ENCODE assay signal across 10 mouse cellular contexts in genomic region chr10:42951078-42952045, GRCm38 (mm10).
DNase-seq lines count a peak whose midpoint lies in the region; ATAC-seq and TF ChIP-seq lines count a peak whose summit lies in the region.
"Had no signal": no experiment of that assay in that cellular context is flagged by ENCODE, and none has a peak within 500 bp of the region (broad histone marks: within the 10 kb centered on the region; RNA-seq: fewer than 3 reads in every experiment).

No protein-coding gene starts in this region.

- no peaks in the 10 kb centered on the region for H3K36me3 ChIP-seq in forebrain, embryonic 11.5 days (ENCODE audit: control insufficient read depth, insufficient read depth, low read length)
- no peaks in the 10 kb centered on the region for H3K36me3 ChIP-seq in forebrain, embryonic 14.5 days (ENCODE audit: control insufficient read depth, insufficient read depth, low read length)
- no peaks in the 10 kb centered on the region for H3K36me3 ChIP-seq in neural tube, embryonic 11.5 days (ENCODE audit: control insufficient read depth, insufficient read depth, low read length)
- H3K36me3 ChIP-seq in limb, embryonic 14.5 days (ENCODE audit: control insufficient read depth, insufficient read depth, low read length), result no peaks in the 10 kb centered on the region
- no peaks in the 10 kb centered on the region for H3K36me3 ChIP-seq in stomach, postnatal 0 days (ENCODE audit: control insufficient read depth, insufficient read depth, low read length)
- H3K36me3 ChIP-seq in liver, embryonic 11.5 days (ENCODE audit: control insufficient read depth, insufficient read depth, low read length), result no peaks in the 10 kb centered on the region

- H3K4me3 ChIP-seq in forebrain, embryonic 11.5 days (ENCODE audit: low read depth, low read length), result no peak overlapping the region
- no peak overlapping the region for H3K4me3 ChIP-seq in forebrain, embryonic 14.5 days (ENCODE audit: low read depth, low read length)
- H3K4me3 ChIP-seq in neural tube, embryonic 11.5 days (ENCODE audit: low read depth, low read length), result no peak overlapping the region
- no peak overlapping the region for H3K4me3 ChIP-seq in limb, embryonic 14.5 days (replicated peaks; ENCODE audit: low read length)
- H3K4me3 ChIP-seq in stomach, postnatal 0 days (ENCODE audit: low read depth, low read length), result no peak overlapping the region
- H3K4me3 ChIP-seq in liver, embryonic 11.5 days (ENCODE audit: low read depth, low read length), result no peak overlapping the region

- no peaks in the 10 kb centered on the region for H3K27me3 ChIP-seq in forebrain, embryonic 11.5 days (ENCODE audit: control insufficient read depth, insufficient read depth, low read length)
- H3K27me3 ChIP-seq in forebrain, embryonic 14.5 days (replicated peaks; ENCODE audit: control insufficient read depth, insufficient read depth, low read length), result no peaks in the 10 kb centered on the region
- H3K27me3 ChIP-seq in neural tube, embryonic 11.5 days (ENCODE audit: control insufficient read depth, insufficient read depth, low read length), result no peaks in the 10 kb centered on the region
- H3K27me3 ChIP-seq in limb, embryonic 14.5 days (ENCODE audit: control insufficient read depth, insufficient read depth, low read length), result no peaks in the 10 kb centered on the region
- H3K27me3 ChIP-seq in stomach, postnatal 0 days (ENCODE audit: control insufficient read depth, insufficient read depth, low read length), result no peaks in the 10 kb centered on the region
- H3K27me3 ChIP-seq in liver, embryonic 11.5 days (replicated peaks; ENCODE audit: control insufficient read depth, insufficient read depth, low read length), result peaks cover 13% of the 10 kb centered on the region

- no peak overlapping the region for H3K4me2 ChIP-seq in forebrain, embryonic 11.5 days (ENCODE audit: low read depth, low read length, severe bottlenecking)
- H3K4me2 ChIP-seq in forebrain, embryonic 14.5 days (ENCODE audit: low read length), result no peak overlapping the region
- H3K4me2 ChIP-seq in neural tube, embryonic 11.5 days (ENCODE audit: low read depth), result no peak overlapping the region
- H3K4me2 ChIP-seq in limb, embryonic 14.5 days (replicated peaks; ENCODE audit: low read depth, low read length, severe bottlenecking), result no peak overlapping the region
- H3K4me2 ChIP-seq in stomach, postnatal 0 days (replicated peaks; ENCODE audit: low read depth), result no peak overlapping the region
- H3K4me2 ChIP-seq in liver, embryonic 11.5 days, result no peak overlapping the region

- peaks cover 3% of the 10 kb centered on the region; the same call in 1 of the 2 replicates for H3K4me1 ChIP-seq in forebrain, embryonic 11.5 days (replicated peaks; ENCODE audit: control insufficient read depth, insufficient read depth, low read length)
- H3K4me1 ChIP-seq in forebrain, embryonic 14.5 days (ENCODE audit: control insufficient read depth, insufficient read depth, low read length), result no peaks in the 10 kb centered on the region; the same call in 1 of the 2 replicates
- peaks cover 12% of the 10 kb centered on the region; the same call in 1 of the 2 replicates for H3K4me1 ChIP-seq in neural tube, embryonic 11.5 days (ENCODE audit: control insufficient read depth, insufficient read depth, low read length)
- peaks cover 27% of the 10 kb centered on the region for H3K4me1 ChIP-seq in limb, embryonic 14.5 days (ENCODE audit: control insufficient read depth, insufficient read depth, low read length)
- H3K4me1 ChIP-seq in stomach, postnatal 0 days (replicated peaks; ENCODE audit: control insufficient read depth, insufficient read depth), result no peaks in the 10 kb centered on the region
- H3K4me1 ChIP-seq in liver, embryonic 11.5 days (replicated peaks; ENCODE audit: control insufficient read depth, insufficient read depth, low read length), result peaks cover 4% of the 10 kb centered on the region

- 82% methylated on average over 20 of the region's 20 CpGs for WGBS in forebrain, embryonic 11.5 days
- WGBS in forebrain, embryonic 14.5 days, result 81% methylated on average over 20 of the region's 20 CpGs
- 45% methylated on average over 20 of the region's 20 CpGs for WGBS in neural tube, embryonic 11.5 days
- 30% methylated on average over 20 of the region's 20 CpGs for WGBS in limb, embryonic 14.5 days
- 31% methylated on average over 20 of the region's 20 CpGs for WGBS in stomach, postnatal 0 days
- 55% methylated on average over 20 of the region's 20 CpGs for WGBS in liver, embryonic 11.5 days

- H3K27ac ChIP-seq in forebrain, embryonic 11.5 days (ENCODE audit: low read depth, low read length), result no peak overlapping the region
- H3K27ac ChIP-seq in forebrain, embryonic 14.5 days (ENCODE audit: low read depth, low read length), result no peak overlapping the region
- H3K27ac ChIP-seq in neural tube, embryonic 11.5 days (ENCODE audit: low read depth, low read length), result peak overlapping the region; percentile 45
- 0 out of 2 replicates have a peak overlapping the region, but pooled peaks have one; percentile 7 for H3K27ac ChIP-seq in limb, embryonic 14.5 days (replicated peaks; ENCODE audit: low read depth, low read length)
- no peak overlapping the region for H3K27ac ChIP-seq in stomach, postnatal 0 days (replicated peaks)
- H3K27ac ChIP-seq in liver, embryonic 11.5 days (ENCODE audit: low read depth, low read length), result no peak overlapping the region
- H3K27ac ChIP-seq: liver, embryonic 14.5 days had no signal

- ATAC-seq in forebrain, embryonic 11.5 days (replicated peaks; ENCODE audit: low FRiP score), result 0 out of 2 replicates have a peak, but pooled peaks have one; percentile 29
- ATAC-seq in forebrain, embryonic 14.5 days, result no peak
- peak; percentile 22; the same call in 1 of the 2 replicates for ATAC-seq in neural tube, embryonic 11.5 days (ENCODE audit: insufficient read depth, low FRiP score, low TSS enrichment)
- ATAC-seq in limb, embryonic 14.5 days (ENCODE audit: low FRiP score, low read depth), result peak; percentile 59; the same call in 1 of the 2 replicates
- ATAC-seq in stomach, postnatal 0 days (ENCODE audit: low FRiP score, low TSS enrichment), result peak; percentile 71
- no peak; the same call in 1 of the 2 replicates for ATAC-seq in liver, embryonic 11.5 days (replicated peaks; ENCODE audit: low FRiP score)

- no peak for DNase-seq in forebrain, embryonic 11.5 days (ENCODE audit: low spot score)
- DNase-seq in forebrain, embryonic 14.5 days (ENCODE audit: low spot score), result no peak
- DNase-seq in neural tube, embryonic 11.5 days (ENCODE audit: low spot score), result peak; percentile 47
- no peak for DNase-seq in neural tube, embryonic 10.5 days (ENCODE audit: extremely low spot score, low spot score)
- DNase-seq in limb, embryonic 14.5 days (ENCODE audit: low spot score), result no peak
- no peak for DNase-seq in stomach, postnatal 0 days (ENCODE audit: low spot score)
- DNase-seq in Muller cell, postnatal 12 days (ENCODE audit: inconsistent ontology term), result no peak
- no peak for DNase-seq in liver, embryonic 11.5 days (ENCODE audit: low spot score)
- DNase-seq: cerebellum, adult 9-10 months had no signal

- no peaks in the 10 kb centered on the region for H3K9me3 ChIP-seq in forebrain, embryonic 11.5 days (ENCODE audit: control insufficient read depth, low read length)
- H3K9me3 ChIP-seq in forebrain, embryonic 14.5 days (replicated peaks; ENCODE audit: control insufficient read depth, low read length), result no peaks in the 10 kb centered on the region
- no peaks in the 10 kb centered on the region for H3K9me3 ChIP-seq in neural tube, embryonic 11.5 days (ENCODE audit: control insufficient read depth, low read length)
- no peaks in the 10 kb centered on the region for H3K9me3 ChIP-seq in limb, embryonic 14.5 days (ENCODE audit: control insufficient read depth, low read length)
- H3K9me3 ChIP-seq in stomach, postnatal 0 days (ENCODE audit: control insufficient read depth, low read length), result no peaks in the 10 kb centered on the region
- H3K9me3 ChIP-seq in liver, embryonic 11.5 days (ENCODE audit: control insufficient read depth, low read length), result no peaks in the 10 kb centered on the region

- no peak for TF ChIP-seq POLR2A in limb, embryonic 14.5 days (IDR thresholded peaks at IDR 0.05; ENCODE audit: borderline replicate concordance, extremely low read depth, insufficient read depth, insufficient read length)

- TF ChIP-seq EP300 in stomach, postnatal 0 days (optimal IDR thresholded peaks at IDR 0.05), result no peak

- no peak overlapping the region for H3K9ac ChIP-seq in forebrain, embryonic 11.5 days (ENCODE audit: low read length)
- H3K9ac ChIP-seq in forebrain, embryonic 14.5 days (ENCODE audit: low read length), result no peak overlapping the region
- H3K9ac ChIP-seq in neural tube, embryonic 11.5 days (ENCODE audit: low read length), result no peak overlapping the region; the same call in 1 of the 2 replicates
- no peak overlapping the region for H3K9ac ChIP-seq in limb, embryonic 14.5 days (ENCODE audit: low read depth, low read length, severe bottlenecking)
- no peak overlapping the region for H3K9ac ChIP-seq in stomach, postnatal 0 days (ENCODE audit: low read length)
- H3K9ac ChIP-seq in liver, embryonic 11.5 days (ENCODE audit: low read depth, low read length), result no peak overlapping the region
- H3K9ac ChIP-seq: liver, embryonic 14.5 days had no signal

- no peak for TF ChIP-seq CTCF in stomach, postnatal 0 days (IDR thresholded peaks at IDR 0.05; ENCODE audit: low read depth)

Comparison
In these comparisons a context has a peak if more than half of its experiments do, and no peak if none do; other contexts are left out.
1. ATAC-seq: peak in forebrain, embryonic 11.5 days (single experiment), neural tube, embryonic 11.5 days (single experiment), limb, embryonic 14.5 days (single experiment) and stomach, postnatal 0 days (single experiment); none in forebrain, embryonic 14.5 days (single experiment) and liver, embryonic 11.5 days (single experiment).
2. H3K27ac ChIP-seq: peak in neural tube, embryonic 11.5 days (single experiment) and limb, embryonic 14.5 days (single experiment); none in forebrain, embryonic 11.5 days (single experiment), forebrain, embryonic 14.5 days (single experiment), stomach, postnatal 0 days (single experiment) and liver, embryonic 11.5 days (single experiment).